Mouse (Mus musculus) liver, embryonic 16.5 days (tissue): ENCODE measurements around the gene Cmas. TPM values are rescaled to one million over a fixed set of nuclear protein-coding genes. Genes with fewer than 3 reads are reported as not detected.

Experiments
- ATAC-seq: fragments of 200-750 bp; cut with Nextera tagmentation; 2 replicates; pipeline ENCODE4 v1.8.0; 2017; ENCODE audit warnings: low read depth, mild to moderate bottlenecking, moderate number of reproducible peaks, moderate library complexity
- H3K27ac ChIP-seq: fragments of 300-500 bp; sonication (generic); 2 replicates; pipeline ENCODE4 v1.5.1; 2014; ENCODE audit warnings: mild to moderate bottlenecking, low read length
- H3K27me3 ChIP-seq: fragments of 300-500 bp; sonication (generic); 2 replicates; pipeline ENCODE4 v1.6.1; 2014; ENCODE audit warnings: low read depth, low read length, mixed read lengths; ENCODE audit not compliant: control insufficient read depth, insufficient read depth
- H3K36me3 ChIP-seq: fragments of 300-500 bp; sonication (generic); 2 replicates; pipeline ENCODE4 v1.6.1; 2014; ENCODE audit warnings: mild to moderate bottlenecking; ENCODE audit not compliant: control insufficient read depth, insufficient read depth
- H3K4me1 ChIP-seq: fragments of 300-500 bp; sonication (generic); 2 replicates; pipeline ENCODE4 v1.6.1; 2014; ENCODE audit warnings: low read depth, low read length, mixed read lengths; ENCODE audit not compliant: control insufficient read depth
- H3K4me2 ChIP-seq: fragments of 300-500 bp; sonication (generic); 2 replicates; pipeline ENCODE4 v1.6.1; 2014; ENCODE audit warnings: low read depth, low read length, mixed read lengths
- H3K4me3 ChIP-seq: fragments of 300-500 bp; sonication (generic); 2 replicates; pipeline ENCODE4 v1.5.1; 2014; ENCODE audit warnings: low read depth, mild to moderate bottlenecking, low read length
- H3K9ac ChIP-seq: fragments of 300-500 bp; sonication (generic); 2 replicates; pipeline ENCODE4 v1.6.1; 2014; ENCODE audit warnings: low read depth, low read length
- H3K9me3 ChIP-seq: fragments of 300-500 bp; sonication (generic); replicated peaks from 2 replicates; pipeline ENCODE4 v1.6.1; 2016; ENCODE audit warnings: low read length; ENCODE audit not compliant: control insufficient read depth
- WGBS: fragments of 180-500 bp; shearing (Covaris S2); extraction: QIAGEN DNeasy Blood & Tissue Kit; methylation state at CpG from one replicate; pipeline ENCODE4 v1.1.7; 2014; ENCODE audit not compliant: insufficient replicate concordance; 5-methylcytosine and 5-hydroxymethylcytosine counted together
- polyA plus RNA-seq: library from polyadenylated mRNA; unstranded; fragments of >200 nt; fragmentation: Nextera tagmentation; extraction: Ambion mirVana; gene quantifications from 2 replicates; pipeline ENCODE4 v1.2.1, GENCODE M21; 2015

Cmas gene
- 156 and 159 TPM in 2 replicates for polyA plus RNA-seq

DNA sequence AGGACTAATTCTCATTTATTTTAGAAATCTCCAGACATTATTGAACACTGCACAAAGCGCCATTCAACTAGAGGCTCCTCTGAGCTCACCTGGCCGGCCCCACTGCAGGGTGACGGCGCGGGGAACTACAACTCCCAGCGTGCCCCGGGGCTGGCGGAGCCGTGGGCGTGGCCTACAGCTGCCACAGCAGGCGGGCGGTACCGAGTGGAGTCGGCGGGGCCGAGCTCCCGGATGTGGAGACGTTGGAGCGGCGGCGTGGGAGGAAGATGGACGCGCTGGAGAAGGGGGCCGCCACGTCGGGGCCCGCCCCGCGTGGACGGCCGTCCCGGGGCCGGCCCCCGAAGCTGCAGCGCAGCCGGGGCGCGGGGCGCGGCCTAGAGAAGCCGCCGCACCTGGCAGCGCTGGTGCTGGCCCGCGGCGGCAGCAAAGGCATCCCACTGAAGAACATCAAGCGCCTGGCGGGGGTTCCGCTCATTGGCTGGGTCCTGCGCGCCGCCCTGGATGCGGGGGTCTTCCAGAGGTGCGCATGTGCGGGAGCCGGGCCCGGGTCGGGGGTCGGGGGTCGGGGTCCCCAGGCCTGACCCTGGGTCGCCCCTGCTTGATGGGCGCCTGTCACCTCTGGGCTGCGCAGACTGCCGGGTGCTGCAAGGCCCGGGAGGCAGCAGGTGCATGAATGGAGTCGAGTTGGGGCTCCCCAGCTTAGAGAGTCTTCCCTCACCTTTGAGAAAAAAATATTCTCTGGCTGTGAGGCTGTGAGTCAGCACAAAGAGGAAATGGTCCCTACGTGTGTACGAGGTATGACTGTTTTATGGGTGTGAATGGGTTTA is at the start of gene Cmas:
Cmas (plus strand) TSS at position 180 of the 827 bp plus-strand sequence.
- Histone ChIP-seq H3K27ac (peak within 1 kb of the TSS; percentile 99), H3K9me3 (no peaks in the 10 kb centered on the region), H3K4me2 (peak within 1 kb of the TSS; percentile 61), H3K4me3 (peak within 1 kb of the TSS; percentile 96), H3K4me1 (peaks cover 20% of the 10 kb centered on the region), H3K27me3 (no peaks in the 10 kb centered on the region), H3K9ac (peak within 1 kb of the TSS; percentile 98), H3K36me3 (peaks cover 28% of the 10 kb centered on the region)
- peak; percentile 88 for ATAC-seq
- under 1% methylated on average over 65 of the region's 68 CpGs for WGBS

DNA sequence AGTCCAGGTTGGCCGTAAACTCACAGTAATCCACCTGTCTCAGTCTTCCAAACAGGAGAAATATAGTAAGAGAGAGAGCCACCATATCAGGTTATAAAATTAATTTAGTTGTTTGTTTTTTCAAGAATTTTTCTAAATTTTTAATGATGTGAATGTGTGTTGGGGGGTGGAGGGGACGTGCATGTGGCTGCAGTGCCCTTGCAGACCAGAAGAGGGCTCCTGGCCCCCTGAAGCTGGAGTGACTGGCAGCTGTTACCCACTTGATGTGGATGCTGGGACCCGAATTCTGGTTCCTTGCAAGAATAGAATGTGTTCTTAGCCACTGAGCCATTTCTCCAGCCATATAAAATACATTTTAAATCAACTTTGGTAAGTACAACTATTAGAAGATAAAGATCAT is 49.8 kb upstream of the Cmas start:
- Histone ChIP-seq H3K27ac (no peak overlapping the region), H3K9me3 (no peaks in the 10 kb centered on the region), H3K36me3 (no peaks in the 10 kb centered on the region), H3K4me2 (no peak overlapping the region), H3K4me3 (no peak overlapping the region), H3K27me3 (peaks cover 3% of the 10 kb centered on the region; the same call in 1 of the 2 replicates), H3K9ac (no peak overlapping the region), H3K4me1 (no peaks in the 10 kb centered on the region)
- WGBS: 56% methylated on average over 3 of the region's 3 CpGs
- no peak for ATAC-seq

DNA sequence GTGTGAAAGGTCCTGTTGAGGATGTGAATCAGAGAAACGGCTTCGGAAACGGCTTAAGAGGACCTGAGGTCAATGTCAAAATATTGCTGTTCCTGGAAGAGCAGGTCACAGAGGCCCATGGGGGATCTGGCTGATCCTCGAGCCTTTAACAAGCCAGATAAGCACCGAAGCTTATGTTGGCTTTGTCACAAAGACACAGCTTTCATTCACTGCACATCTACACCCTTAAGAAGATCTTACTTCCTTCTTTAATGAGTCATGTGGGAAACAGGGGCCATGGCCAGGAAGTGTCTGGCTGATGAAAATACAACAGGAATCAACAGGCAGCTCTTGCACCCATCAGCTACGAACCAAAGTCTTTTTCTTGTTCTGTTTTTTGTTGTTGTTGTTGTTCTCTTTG is 48.1 kb upstream of the Cmas start:
- Histone ChIP-seq H3K4me2 (no peak overlapping the region), H3K4me1 (no peaks in the 10 kb centered on the region), H3K27ac (no peak overlapping the region), H3K27me3 (no peaks in the 10 kb centered on the region), H3K36me3 (no peaks in the 10 kb centered on the region), H3K9ac (no peak overlapping the region), H3K4me3 (no peak overlapping the region), H3K9me3 (no peaks in the 10 kb centered on the region)
- 47% methylated on average over 6 of the region's 6 CpGs for WGBS
- no peak for ATAC-seq

DNA sequence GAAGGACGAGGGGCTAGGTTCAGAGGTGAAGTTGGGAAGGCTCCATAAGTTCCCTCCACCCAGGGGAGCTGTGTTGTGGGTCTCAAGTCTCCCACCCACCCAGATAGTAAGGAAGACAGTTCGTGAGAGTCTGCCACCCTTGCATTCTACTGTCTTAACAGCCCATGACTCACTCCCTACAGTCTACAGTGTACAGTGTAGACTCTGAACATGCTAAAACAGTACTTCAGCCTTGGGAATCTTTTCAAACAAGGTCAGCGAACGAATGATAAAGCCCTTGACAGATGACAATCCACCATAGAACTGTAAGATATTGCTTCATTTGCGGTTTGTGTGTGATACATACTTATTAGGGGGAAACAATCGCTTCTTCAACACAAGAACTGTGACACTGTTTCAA is 45.8 kb upstream of the Cmas start:
- H3K27ac ChIP-seq: no peak overlapping the region
- H3K4me1 ChIP-seq: no peaks in the 10 kb centered on the region
- no peak for ATAC-seq

DNA sequence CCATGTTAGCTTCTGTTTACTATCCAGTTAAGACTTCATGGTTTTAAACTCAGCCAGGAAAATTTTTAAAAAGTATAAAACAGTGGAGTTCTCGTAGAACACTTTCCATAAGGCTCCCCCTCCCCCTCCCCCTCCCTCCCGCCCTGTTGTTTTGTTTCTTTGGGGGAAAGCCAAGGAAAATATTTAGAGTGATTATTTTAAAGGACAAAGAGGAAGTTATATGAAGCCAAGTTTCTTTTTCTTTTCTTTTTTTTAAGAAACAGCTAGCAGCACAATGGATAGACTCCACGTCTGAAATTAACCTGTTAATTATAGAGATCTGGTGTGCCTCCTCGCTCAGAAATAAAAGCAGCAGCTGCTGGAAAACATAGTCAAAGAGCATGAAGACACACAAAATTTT is 45.4 kb upstream of the Cmas start:
- H3K4me2 ChIP-seq: no peak overlapping the region
- no peak overlapping the region for H3K4me3 ChIP-seq
- no peak overlapping the region for H3K27ac ChIP-seq
- H3K9ac ChIP-seq: no peak overlapping the region
- H3K36me3 ChIP-seq: no peaks in the 10 kb centered on the region
- WGBS: 44% methylated on average over 4 of the region's 4 CpGs
- H3K4me1 ChIP-seq: no peaks in the 10 kb centered on the region
- no peaks in the 10 kb centered on the region for H3K9me3 ChIP-seq
- ATAC-seq: no peak
- H3K27me3 ChIP-seq: no peaks in the 10 kb centered on the region

More for the DNA sequence above, 45.8 kb upstream of the Cmas start:
- H3K36me3 ChIP-seq: no peaks in the 10 kb centered on the region
- H3K4me2 ChIP-seq: no peak overlapping the region
- H3K27me3 ChIP-seq: no peaks in the 10 kb centered on the region
- no peak overlapping the region for H3K4me3 ChIP-seq
- H3K9ac ChIP-seq: no peak overlapping the region
- WGBS: 54% methylated on average over 6 of the region's 6 CpGs
- H3K9me3 ChIP-seq: no peaks in the 10 kb centered on the region

DNA sequence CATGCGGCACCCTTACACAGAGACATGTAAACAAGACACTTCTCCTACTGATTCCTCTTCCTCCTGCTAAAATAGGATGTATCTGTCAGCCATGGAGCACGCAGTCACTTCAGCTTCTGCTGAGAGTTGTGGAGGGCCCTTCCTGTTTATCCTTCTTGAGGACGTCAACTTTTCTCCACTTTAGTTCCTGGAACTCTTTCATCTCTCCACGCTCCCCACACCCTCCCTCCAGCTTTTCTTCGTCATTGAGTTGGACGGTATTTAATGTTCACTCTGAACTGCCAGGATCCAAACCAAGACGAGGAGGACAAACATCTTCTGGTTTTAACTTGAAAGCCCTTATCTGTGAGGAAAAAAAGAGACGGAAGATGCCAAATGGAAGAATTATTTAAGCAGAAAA is 41.5 kb upstream of the Cmas start:
- no peaks in the 10 kb centered on the region for H3K9me3 ChIP-seq
- H3K27ac ChIP-seq: no peak overlapping the region
- no peak for ATAC-seq
- H3K4me3 ChIP-seq: no peak overlapping the region
- no peaks in the 10 kb centered on the region for H3K36me3 ChIP-seq
- H3K4me2 ChIP-seq: no peak overlapping the region
- H3K9ac ChIP-seq: no peak overlapping the region
- WGBS: 58% methylated on average over 8 of the region's 8 CpGs
- no peaks in the 10 kb centered on the region for H3K27me3 ChIP-seq
- no peaks in the 10 kb centered on the region for H3K4me1 ChIP-seq

DNA sequence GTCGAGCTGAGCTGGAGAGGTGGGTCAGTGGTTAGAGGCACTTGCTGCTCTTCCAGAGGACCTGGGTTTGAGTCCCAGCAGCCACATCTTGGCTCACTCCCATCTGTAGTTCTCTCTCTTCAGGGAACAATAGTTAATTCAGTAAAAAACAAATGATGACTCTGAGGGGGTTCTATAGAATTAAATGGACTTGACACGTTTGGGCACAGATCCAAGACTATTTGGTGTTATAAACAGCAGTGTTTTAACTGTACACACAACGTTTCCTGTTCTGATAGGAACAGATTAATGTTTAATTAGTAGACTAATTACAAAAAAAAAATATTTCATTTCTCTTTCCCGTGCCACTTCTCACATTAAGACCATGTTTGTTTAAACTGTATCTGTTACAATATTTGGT is 39.3 kb upstream of the Cmas start:
- Histone ChIP-seq H3K4me1 (no peaks in the 10 kb centered on the region), H3K4me3 (no peak overlapping the region), H3K27ac (no peak overlapping the region), H3K36me3 (no peaks in the 10 kb centered on the region), H3K9me3 (no peaks in the 10 kb centered on the region), H3K27me3 (no peaks in the 10 kb centered on the region), H3K9ac (no peak overlapping the region), H3K4me2 (no peak overlapping the region)
- no peak for ATAC-seq
- 47% methylated on average over 4 of the region's 4 CpGs for WGBS

DNA sequence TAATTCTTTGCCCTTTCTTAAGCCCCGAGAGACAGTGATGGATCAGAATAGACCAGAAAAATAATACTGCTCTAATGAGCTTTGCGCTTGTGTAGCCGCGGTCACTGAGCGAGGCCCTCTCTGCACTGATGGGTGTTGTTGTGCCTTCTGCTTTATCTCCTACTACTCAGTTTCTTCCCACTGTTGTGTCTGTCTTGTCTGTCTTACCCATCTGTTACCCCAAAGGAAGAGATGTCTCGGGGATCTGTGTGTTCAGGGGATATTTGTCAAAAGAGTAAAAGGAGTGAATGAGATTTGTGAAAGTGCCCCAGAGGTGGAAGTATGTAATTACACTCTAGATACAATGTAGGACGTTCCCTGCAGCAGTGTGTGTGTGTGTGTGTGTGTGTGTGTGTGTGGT is 38.3 kb upstream of the Cmas start:
- Histone ChIP-seq H3K27ac (no peak overlapping the region), H3K4me1 (no peaks in the 10 kb centered on the region), H3K9ac (no peak overlapping the region), H3K27me3 (no peaks in the 10 kb centered on the region), H3K4me3 (no peak overlapping the region), H3K9me3 (no peaks in the 10 kb centered on the region), H3K4me2 (no peak overlapping the region), H3K36me3 (no peaks in the 10 kb centered on the region)
- WGBS: 61% methylated on average over 7 of the region's 7 CpGs
- ATAC-seq: no peak

DNA sequence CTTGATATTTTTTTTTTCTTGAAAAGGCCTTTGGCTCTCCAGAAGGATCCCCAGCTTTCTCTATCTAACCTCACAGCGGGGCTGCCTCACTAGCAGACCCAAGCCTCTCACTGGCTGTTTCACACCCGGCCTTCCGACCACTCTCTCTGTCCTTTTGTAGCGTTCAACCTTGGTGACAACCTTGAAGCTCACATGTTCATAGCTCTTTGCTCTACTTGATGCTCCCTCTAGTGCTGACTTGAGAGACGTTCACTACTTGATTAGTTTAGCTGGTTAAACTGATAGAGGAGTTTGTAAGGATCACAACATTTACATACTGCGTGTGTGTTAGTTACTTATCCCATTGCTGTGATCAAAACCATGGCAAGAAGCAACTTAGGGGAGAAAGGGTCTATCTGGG is 35.8 kb upstream of the Cmas start:
- Histone ChIP-seq H3K4me3 (no peak overlapping the region), H3K9ac (no peak overlapping the region), H3K27me3 (no peaks in the 10 kb centered on the region), H3K27ac (no peak overlapping the region), H3K9me3 (no peaks in the 10 kb centered on the region), H3K4me1 (no peaks in the 10 kb centered on the region), H3K36me3 (no peaks in the 10 kb centered on the region), H3K4me2 (no peak overlapping the region)
- WGBS: 53% methylated on average over 6 of the region's 6 CpGs
- no peak for ATAC-seq
